Mouse (Mus musculus) brown adipose tissue, adult 24 weeks (tissue): Measurements from ENCODE around the gene Prkcz. TPM values are rescaled to one million over a fixed set of nuclear protein-coding genes. Genes with fewer than 3 reads are reported as not detected.

Experiments
- H3K27ac ChIP-seq: fragments of 200-500 bp; replicated peaks from 2 replicates; pipeline ENCODE4 v1.5.1; 2012; ENCODE audit warnings: low read depth, mild to moderate bottlenecking, low read length
- H3K4me1 ChIP-seq: fragments of 200-500 bp; 2 replicates; pipeline ENCODE4 v1.6.1; 2012; ENCODE audit warnings: low read length, mixed read lengths; ENCODE audit not compliant: control insufficient read depth, insufficient read depth, insufficient read length
- H3K4me3 ChIP-seq: fragments of 200-500 bp; 2 replicates; pipeline ENCODE4 v1.5.1; 2012; ENCODE audit warnings: low read depth, mild to moderate bottlenecking, low read length, moderate library complexity; ENCODE audit not compliant: insufficient read depth
- polyA plus RNA-seq: library from polyadenylated mRNA; stranded (reverse); fragments of >200 nt; gene quantifications from 2 replicates; pipeline ENCODE4 v1.2.4, GENCODE M21; 2012; ENCODE audit not compliant: missing spikeins, insufficient read depth, insufficient read length

Prkcz gene
- polyA plus RNA-seq, 1 experiment: not detected

DNA sequence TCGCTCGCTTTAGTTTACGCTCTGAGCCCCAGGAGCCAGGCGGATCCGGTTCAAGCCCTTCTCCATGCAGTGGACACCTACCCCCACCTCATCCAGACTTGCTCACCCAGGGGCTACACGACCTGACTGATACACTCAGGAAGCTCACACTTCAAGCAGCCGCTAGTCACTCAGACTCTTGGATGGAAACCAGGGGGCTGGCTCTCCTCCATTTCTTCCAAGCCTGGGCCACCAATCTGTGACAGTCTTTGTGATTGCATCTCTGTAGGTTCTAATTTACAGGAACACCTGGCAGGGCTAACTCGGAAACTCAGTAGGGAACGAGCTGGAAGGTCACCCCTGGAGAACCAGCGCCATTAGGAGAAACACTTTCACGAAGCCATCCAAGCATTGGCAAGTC, 73.4 kb downstream of the Prkcz start:
- H3K27ac ChIP-seq: no peak overlapping the region
- 0 out of 2 replicates have a peak, but pooled peaks cover 6% of the 10 kb centered on the region for H3K4me1 ChIP-seq
- H3K4me3 ChIP-seq: no peak overlapping the region

- peaks cover 8% of the 10 kb centered on the region for H3K4me1 ChIP-seq
- no peak overlapping the region for H3K4me3 ChIP-seq
Observed at GRCm38 (mm10) chr4:155286090-155286489, 75.1 kb downstream of the Prkcz start.

GRCm38 (mm10) chr4:155284521-155285379, 76.4 kb downstream of the Prkcz start:
- H3K27ac ChIP-seq: no peak overlapping the region
- H3K4me3 ChIP-seq: no peak overlapping the region
- H3K4me1 ChIP-seq: peaks cover 15% of the 10 kb centered on the region

More at GRCm38 (mm10) chr4:155286090-155286489, 75.1 kb downstream of the Prkcz start:
- no peak overlapping the region for H3K27ac ChIP-seq

GRCm38 (mm10) chr4:155283585-155283984, 77.6 kb downstream of the Prkcz start:
- no peak overlapping the region; the same call in 1 of the 2 replicates for H3K27ac ChIP-seq
- H3K4me1 ChIP-seq: peaks cover 15% of the 10 kb centered on the region
- H3K4me3 ChIP-seq: 0 out of 2 replicates have a peak overlapping the region, but pooled peaks have one; percentile 11

GRCm38 (mm10) chr4:155283001-155283503, 78.1 kb downstream of the Prkcz start:
- H3K4me3 ChIP-seq: 0 out of 2 replicates have a peak overlapping the region, but pooled peaks have one; percentile 11
- H3K27ac ChIP-seq: no peak overlapping the region; the same call in 1 of the 2 replicates
- H3K4me1 ChIP-seq: peaks cover 15% of the 10 kb centered on the region

GRCm38 (mm10) chr4:155282231-155282630, 78.9 kb downstream of the Prkcz start:
- H3K27ac ChIP-seq: no peak overlapping the region
- H3K4me1 ChIP-seq: peaks cover 15% of the 10 kb centered on the region
- no peak overlapping the region for H3K4me3 ChIP-seq

DNA sequence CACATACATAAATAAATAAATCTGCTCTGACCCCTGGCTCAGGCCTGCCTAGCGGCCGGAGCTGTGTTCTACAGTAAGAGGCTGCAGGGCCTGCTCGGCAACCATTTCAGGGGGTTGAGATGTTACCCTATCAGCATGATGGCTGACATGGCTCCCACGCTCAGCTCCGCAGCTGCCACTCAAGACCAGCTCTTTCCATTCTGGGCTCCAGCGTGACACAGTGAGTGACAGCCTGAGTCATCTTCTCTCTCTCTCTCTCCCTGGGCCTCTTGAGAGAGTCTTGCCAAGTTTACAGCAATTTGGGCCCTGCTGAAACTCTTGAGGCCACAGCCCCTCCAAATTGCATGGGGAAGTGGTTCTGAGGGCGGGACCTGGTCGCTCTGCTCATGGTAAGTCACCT, 79.5 kb downstream of the Prkcz start:
- Histone ChIP-seq H3K4me1 (peaks cover 15% of the 10 kb centered on the region), H3K27ac (no peak overlapping the region), H3K4me3 (no peak overlapping the region)

GRCm38 (mm10) chr4:155281227-155281626, 79.9 kb downstream of the Prkcz start:
- Histone ChIP-seq H3K4me1 (peaks cover 15% of the 10 kb centered on the region), H3K27ac (no peak overlapping the region), H3K4me3 (no peak overlapping the region)

DNA sequence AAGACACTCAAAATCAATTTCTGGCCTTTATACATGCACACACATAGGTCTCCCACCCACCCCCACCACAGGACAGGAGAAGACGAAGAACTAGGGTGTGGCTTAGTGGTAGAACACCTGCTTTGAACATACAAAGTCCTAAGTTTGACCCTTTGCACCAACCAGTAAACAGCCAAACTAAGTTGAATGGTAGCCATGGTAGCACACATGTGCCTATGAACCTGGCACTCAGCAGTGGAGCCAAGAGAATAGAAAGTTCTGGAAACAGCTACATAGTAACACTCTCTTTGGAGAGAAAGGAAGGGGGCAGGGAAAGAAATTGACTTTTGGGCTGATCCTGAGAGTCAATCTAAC, 80.4 kb downstream of the Prkcz start:
- peaks cover 15% of the 10 kb centered on the region for H3K4me1 ChIP-seq
- no peak overlapping the region for H3K4me3 ChIP-seq
- no peak overlapping the region for H3K27ac ChIP-seq

- Histone ChIP-seq H3K4me3 (no peak overlapping the region), H3K4me1 (peaks cover 15% of the 10 kb centered on the region), H3K27ac (no peak overlapping the region)
Observed at GRCm38 (mm10) chr4:155279926-155280767, 81.0 kb downstream of the Prkcz start.

GRCm38 (mm10) chr4:155279054-155279453, 82.1 kb downstream of the Prkcz start:
- Histone ChIP-seq H3K4me1 (peaks cover 14% of the 10 kb centered on the region), H3K4me3 (no peak overlapping the region), H3K27ac (no peak overlapping the region)

DNA sequence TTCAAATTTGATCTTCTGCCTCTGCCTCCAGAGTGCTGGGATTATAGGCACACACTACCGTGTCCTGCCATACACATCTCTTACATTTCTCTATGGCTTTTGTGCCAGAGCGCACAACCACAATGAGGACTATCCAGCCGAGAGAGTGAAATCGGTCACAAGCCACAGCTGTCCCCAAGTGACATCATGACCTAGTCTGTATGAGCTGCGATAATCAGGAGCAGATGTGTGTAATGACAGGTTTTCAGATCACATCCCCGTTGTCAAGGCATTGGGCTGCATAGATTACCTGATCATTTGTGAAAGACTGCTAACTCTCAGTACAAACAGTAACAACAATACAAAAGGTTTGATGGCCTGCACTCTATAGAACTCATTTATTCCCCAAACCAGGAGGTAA, 83.2 kb downstream of the Prkcz start:
- Histone ChIP-seq H3K4me1 (peaks cover 10% of the 10 kb centered on the region), H3K4me3 (no peak overlapping the region), H3K27ac (no peak overlapping the region)

- Histone ChIP-seq H3K27ac (no peak overlapping the region), H3K4me3 (no peak overlapping the region), H3K4me1 (no peaks in the 10 kb centered on the region)
Observed at GRCm38 (mm10) chr4:155274851-155275250, 86.3 kb downstream of the Prkcz start.

DNA sequence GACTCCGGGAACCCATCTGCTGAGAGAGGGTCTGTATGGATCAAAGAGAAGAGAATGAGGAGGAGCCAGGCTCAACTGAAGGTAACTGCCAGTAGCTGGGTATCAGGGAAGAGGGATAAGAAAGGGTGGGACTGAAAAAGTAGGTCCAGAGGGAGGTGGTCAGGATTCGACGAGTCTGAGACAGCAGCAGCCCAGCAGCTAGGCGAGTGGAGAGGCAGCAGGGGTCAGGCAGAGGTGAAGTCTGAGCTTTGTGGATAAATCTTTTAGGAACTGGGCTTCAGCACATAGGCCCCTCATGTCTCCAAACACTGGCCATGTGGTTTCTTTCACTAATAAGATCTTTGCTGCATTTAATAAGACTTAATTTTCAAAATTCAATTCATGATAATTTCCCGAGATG, 86.7 kb downstream of the Prkcz start:
- Histone ChIP-seq H3K27ac (no peak overlapping the region), H3K4me3 (no peak overlapping the region), H3K4me1 (no peaks in the 10 kb centered on the region)

- no peak overlapping the region for H3K4me3 ChIP-seq
- H3K27ac ChIP-seq: no peak overlapping the region
- peaks cover 6% of the 10 kb centered on the region; the same call in 1 of the 2 replicates for H3K4me1 ChIP-seq
Observed at GRCm38 (mm10) chr4:155268382-155268781, 92.8 kb downstream of the Prkcz start.
